Mouse (Mus musculus) spleen, adult 2 months (tissue): ENCODE results near the gene Rtn4. TPM values are rescaled to one million over a fixed set of nuclear protein-coding genes. Genes with fewer than 3 reads are reported as not detected.

Experiments
- DNase-seq, 2 experiments: peaks; one replicate each; pipeline versions ENCODE4 v3.0.0 to v3.0.0-alpha.2; 2012 to 2021; ENCODE audit warnings: low spot score in 2 of 2, low read depth in 1 of 2
- H3K27ac ChIP-seq: fragments of 200-500 bp; 2 replicates; pipeline ENCODE4 v1.5.1; 2012; ENCODE audit warnings: low read length, inconsistent platforms; ENCODE audit not compliant: insufficient read depth
- H3K27me3 ChIP-seq: fragments of 200-500 bp; 2 replicates; pipeline ENCODE4 v1.6.1; 2012; ENCODE audit warnings: mild to moderate bottlenecking, moderate library complexity, low read length, inconsistent platforms; ENCODE audit not compliant: control insufficient read depth, insufficient read depth
- H3K36me3 ChIP-seq: fragments of 200-500 bp; 2 replicates; pipeline ENCODE4 v1.6.1; 2012; ENCODE audit warnings: mild to moderate bottlenecking, low read length, inconsistent platforms; ENCODE audit not compliant: control insufficient read depth, insufficient read depth
- H3K4me1 ChIP-seq: fragments of 200-500 bp; 2 replicates; pipeline ENCODE4 v1.6.1; 2011; ENCODE audit warnings: inconsistent platforms; ENCODE audit not compliant: control insufficient read depth, insufficient read depth, insufficient read length
- H3K4me3 ChIP-seq: fragments of 200-500 bp; 2 replicates; pipeline ENCODE4 v1.5.1; 2011; ENCODE audit warnings: mild to moderate bottlenecking, inconsistent platforms; ENCODE audit not compliant: insufficient read depth, insufficient read length; ENCODE audit errors: extremely low read depth
- CTCF ChIP-seq: fragments of 200-500 bp; IDR thresholded peaks from 2 replicates; pipeline ENCODE4 v1.5.1; 2011; ENCODE audit warnings: mild to moderate bottlenecking, inconsistent platforms; ENCODE audit not compliant: insufficient read depth, insufficient read length, insufficient replicate concordance; ENCODE audit errors: extremely low read depth
- POLR2A ChIP-seq: fragments of 200-500 bp; IDR thresholded peaks from 2 replicates; pipeline ENCODE4 v1.6.1; 2011; ENCODE audit warnings: low read depth, low read length, inconsistent platforms
- WGBS: fragments of 180-500 bp; shearing (Covaris S2); methylation state at CpG from one replicate; pipeline ENCODE4 v1.1.7; 2018; 5-methylcytosine and 5-hydroxymethylcytosine counted together
- polyA plus RNA-seq: library from polyadenylated mRNA; depleted of rRNA; stranded (reverse); fragments of >200 nt; gene quantifications from 2 replicates; pipeline ENCODE4 v1.2.3, GENCODE M21; 2012

The Rtn4 gene
- polyA plus RNA-seq, 1 experiment: 41.9 TPM

- TF ChIP-seq POLR2A (no peak), CTCF (no peak)
- Histone ChIP-seq H3K27me3 (no peaks in the 10 kb centered on the region), H3K4me1 (peaks cover 2% of the 10 kb centered on the region; the same call in 1 of the 2 replicates), H3K36me3 (peaks cover 4% of the 10 kb centered on the region), H3K27ac (no peak overlapping the region), H3K4me3 (no peak overlapping the region)
- WGBS: 80% methylated on average over 4 of the region's 4 CpGs
- no peak for DNase-seq
These were observed 14.1 kb downstream of the Rtn4 start for GRCm38 (mm10) chr11:29706845-29707244.

DNA sequence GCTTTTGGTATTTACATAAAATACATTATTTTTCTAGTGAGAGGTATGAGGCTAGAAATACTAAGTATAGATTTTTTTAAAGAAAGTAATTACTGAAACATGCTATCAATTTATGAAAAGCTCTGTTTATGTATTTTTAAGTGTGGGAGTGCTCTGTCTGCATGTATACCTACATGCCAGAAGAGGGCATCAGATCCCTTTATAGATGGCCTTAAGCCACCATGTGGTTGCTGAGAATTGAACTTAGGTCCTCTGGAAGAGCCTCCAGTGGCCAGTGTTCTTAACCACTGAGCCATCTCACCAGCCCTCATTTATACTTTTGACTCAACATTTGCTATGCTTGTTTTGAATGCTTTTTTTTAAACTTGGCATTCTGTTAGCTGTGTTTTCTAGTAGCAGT is 16.8 kb downstream of the Rtn4 start:
- Histone ChIP-seq H3K27me3 (no peaks in the 10 kb centered on the region), H3K4me3 (no peak overlapping the region), H3K4me1 (peaks cover 2% of the 10 kb centered on the region; the same call in 1 of the 2 replicates), H3K27ac (no peak overlapping the region), H3K36me3 (peaks cover 4% of the 10 kb centered on the region)
- DNase-seq: no peak
- TF ChIP-seq CTCF (no peak), POLR2A (no peak)

GRCm38 (mm10) chr11:29714114-29714513 is 21.4 kb downstream of the Rtn4 start:
- H3K27me3 ChIP-seq: no peaks in the 10 kb centered on the region
- 91% methylated on average over 7 of the region's 7 CpGs for WGBS
- TF ChIP-seq CTCF: no peak
- TF ChIP-seq POLR2A: no peak
- no peak overlapping the region for H3K4me3 ChIP-seq
- no peak for DNase-seq
- no peaks in the 10 kb centered on the region for H3K36me3 ChIP-seq
- H3K4me1 ChIP-seq: no peaks in the 10 kb centered on the region
- no peak overlapping the region for H3K27ac ChIP-seq

GRCm38 (mm10) chr11:29714789-29715188 is 22.0 kb downstream of the Rtn4 start:
- H3K27ac ChIP-seq: no peak overlapping the region
- WGBS: 91% methylated on average over 2 of the region's 2 CpGs
- no peak overlapping the region for H3K4me3 ChIP-seq
- no peaks in the 10 kb centered on the region for H3K4me1 ChIP-seq
- H3K27me3 ChIP-seq: no peaks in the 10 kb centered on the region
- DNase-seq: peak in 1 of 2 experiments; percentile 13
- H3K36me3 ChIP-seq: no peaks in the 10 kb centered on the region
- no peak for TF ChIP-seq CTCF
- TF ChIP-seq POLR2A: no peak

GRCm38 (mm10) chr11:29715499-29715898 is 22.8 kb downstream of the Rtn4 start:
- Histone ChIP-seq H3K36me3 (no peaks in the 10 kb centered on the region), H3K4me3 (no peak overlapping the region), H3K4me1 (no peaks in the 10 kb centered on the region), H3K27me3 (no peaks in the 10 kb centered on the region), H3K27ac (no peak overlapping the region)
- no peak for DNase-seq
- WGBS: 95% methylated on average over 3 of the region's 3 CpGs
- no peak for TF ChIP-seq POLR2A
- no peak for TF ChIP-seq CTCF

DNA sequence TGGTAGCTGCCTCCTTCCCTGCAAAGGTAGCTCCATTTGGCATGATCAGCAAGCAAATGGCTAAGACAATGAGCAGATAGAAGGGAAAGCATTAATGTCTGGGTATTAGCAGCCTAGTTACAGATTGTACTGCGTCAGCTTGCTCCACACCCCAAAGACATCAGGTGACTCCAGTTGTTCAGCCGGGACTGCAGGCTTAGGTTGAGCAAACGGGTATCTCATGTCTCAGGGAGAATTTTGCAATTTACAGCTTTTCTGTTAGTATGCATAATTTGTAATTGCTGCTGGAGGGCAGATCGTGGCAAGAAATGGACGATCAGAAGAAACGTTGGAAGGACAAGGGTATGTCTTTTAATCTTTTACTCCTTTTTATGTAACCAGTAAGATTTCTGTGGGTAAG is 25.8 kb downstream of the Rtn4 start:
- H3K36me3 ChIP-seq: no peaks in the 10 kb centered on the region
- no peaks in the 10 kb centered on the region for H3K27me3 ChIP-seq
- no peak overlapping the region for H3K27ac ChIP-seq
- no peaks in the 10 kb centered on the region for H3K4me1 ChIP-seq
- H3K4me3 ChIP-seq: no peak overlapping the region
- TF ChIP-seq POLR2A (no peak), CTCF (no peak)
- WGBS: 69% methylated on average over 6 of the region's 6 CpGs
- no peak for DNase-seq

DNA sequence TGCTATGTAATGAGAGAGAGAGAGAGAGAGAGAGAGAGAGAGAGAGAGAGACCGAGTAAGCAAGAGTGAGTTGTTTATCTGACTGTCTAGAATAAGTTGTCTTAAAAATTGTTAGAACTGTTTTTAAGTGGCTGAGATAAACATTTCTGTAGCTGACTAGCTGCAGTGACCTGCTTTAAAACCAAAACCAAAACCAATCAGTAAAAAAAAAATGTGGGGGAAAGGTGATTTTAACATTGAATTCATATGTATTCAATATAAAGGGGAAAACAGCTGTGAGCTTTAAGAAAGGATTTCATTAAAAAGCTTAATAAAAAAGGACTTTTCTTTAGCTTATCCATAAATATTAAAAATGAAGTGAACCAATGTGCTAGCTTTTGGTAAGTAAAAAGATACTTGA is 26.9 kb downstream of the Rtn4 start:
- TF ChIP-seq CTCF: no peak
- no peak for TF ChIP-seq POLR2A
- Histone ChIP-seq H3K4me3 (no peak overlapping the region), H3K36me3 (no peaks in the 10 kb centered on the region), H3K27me3 (no peaks in the 10 kb centered on the region), H3K27ac (no peak overlapping the region), H3K4me1 (no peaks in the 10 kb centered on the region)
- 75% methylated on average over 1 of the region's 1 CpGs for WGBS
- no peak for DNase-seq
